12 mouse cellular contexts compared by ENCODE assay signal in the genomic region with DNA sequence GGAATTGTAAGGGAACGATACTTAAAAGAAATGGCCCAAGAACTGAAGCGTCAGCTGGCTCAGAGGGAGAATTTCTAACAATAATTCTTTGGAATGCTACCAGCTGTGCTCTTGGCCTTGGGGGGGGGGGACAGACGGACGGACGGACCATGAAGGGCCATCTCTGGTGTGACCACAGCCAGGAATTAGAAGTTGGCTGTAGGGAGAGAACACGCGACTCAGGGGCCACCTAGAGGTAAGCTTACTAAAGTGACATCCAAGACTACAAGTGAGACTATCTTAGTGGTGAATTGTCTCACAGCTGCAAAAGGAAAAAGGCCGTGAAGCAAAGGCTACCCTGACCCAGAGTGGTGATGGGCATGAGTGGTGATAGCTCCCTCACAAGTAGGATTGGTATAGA. TPM values are rescaled to one million over a fixed set of nuclear protein-coding genes. Genes with fewer than 3 reads are reported as not detected.
DNase-seq lines count a peak whose midpoint lies in the region; ATAC-seq and TF ChIP-seq lines count a peak whose summit lies in the region.
"Had no signal": no experiment of that assay in that cellular context is flagged by ENCODE, and none has a peak within 500 bp of the region (broad histone marks: within the 10 kb centered on the region; RNA-seq: fewer than 3 reads in every experiment).

No protein-coding gene starts in this region.

- H3K36me3 ChIP-seq in hindbrain, postnatal 0 days (ENCODE audit: insufficient read depth, low read length), result no peaks in the 10 kb centered on the region
- H3K36me3 ChIP-seq in hindbrain, embryonic 10.5 days, result no peaks in the 10 kb centered on the region
- no peaks in the 10 kb centered on the region for H3K36me3 ChIP-seq in liver, embryonic 14.5 days (replicated peaks; ENCODE audit: control insufficient read depth, insufficient read depth, low read depth)
- H3K36me3 ChIP-seq: lung, embryonic 15.5 days had no signal

- no peak for DNase-seq in hindbrain, postnatal 0 days (ENCODE audit: low spot score)
- no peak for DNase-seq in hindbrain, embryonic 10.5 days (ENCODE audit: low spot score)
- DNase-seq in liver, embryonic 14.5 days (ENCODE audit: low read depth in 3 of 3, low spot score in 3 of 3), result no peak
- no peak for DNase-seq in liver
- peak; percentile 23 for DNase-seq in adipocyte (ENCODE audit: low spot score)
- DNase-seq in urinary bladder, postnatal 25 days (ENCODE audit: low spot score), result no peak
- DNase-seq: cerebellum, adult 2 months; left cerebral cortex, postnatal 4 days had no signal

- H3K4me2 ChIP-seq in hindbrain, postnatal 0 days (ENCODE audit: low read depth, low read length), result no peak overlapping the region
- H3K4me2 ChIP-seq in liver, embryonic 14.5 days (ENCODE audit: low read depth), result no peak overlapping the region
- H3K4me2 ChIP-seq: lung, embryonic 15.5 days had no signal

- no peak for ATAC-seq in hindbrain, postnatal 0 days
- no peak for ATAC-seq in liver, embryonic 14.5 days (ENCODE audit: insufficient read depth)
- peak; percentile 70 for ATAC-seq in granulocyte monocyte progenitor cell, adult 5-6 weeks (replicated peaks; ENCODE audit: poor library complexity, severe bottlenecking)
- ATAC-seq: CD4-positive, CD25-positive, alpha-beta regulatory T cell, adult 4 months; midbrain, embryonic 16.5 days had no signal

- no peak overlapping the region for H3K9ac ChIP-seq in hindbrain, postnatal 0 days (replicated peaks; ENCODE audit: low read length)
- no peak overlapping the region for H3K9ac ChIP-seq in liver, embryonic 14.5 days (replicated peaks)
- H3K9ac ChIP-seq: lung, embryonic 15.5 days had no signal

- WGBS in hindbrain, postnatal 0 days, result 66% methylated on average over 8 of the region's 8 CpGs
- WGBS in hindbrain, embryonic 10.5 days, result 77% methylated on average over 8 of the region's 8 CpGs
- 50% methylated on average over 8 of the region's 8 CpGs for WGBS in liver, embryonic 14.5 days (ENCODE audit: insufficient replicate concordance)

- no peaks in the 10 kb centered on the region for H3K9me3 ChIP-seq in hindbrain, postnatal 0 days (ENCODE audit: low read length)
- H3K9me3 ChIP-seq in hindbrain, embryonic 10.5 days, result no peaks in the 10 kb centered on the region
- H3K9me3 ChIP-seq in liver, embryonic 14.5 days (ENCODE audit: control insufficient read depth, low read length), result no peaks in the 10 kb centered on the region
- H3K9me3 ChIP-seq: lung, embryonic 15.5 days had no signal

- H3K27ac ChIP-seq in hindbrain, postnatal 0 days, result no peak overlapping the region
- no peak overlapping the region for H3K27ac ChIP-seq in hindbrain, embryonic 10.5 days
- no peak overlapping the region for H3K27ac ChIP-seq in liver, embryonic 14.5 days
- H3K27ac ChIP-seq: lung, embryonic 15.5 days had no signal

- no peaks in the 10 kb centered on the region for H3K27me3 ChIP-seq in hindbrain, postnatal 0 days (ENCODE audit: insufficient read depth, low read length)
- H3K27me3 ChIP-seq in hindbrain, embryonic 10.5 days (ENCODE audit: insufficient read depth, poor library complexity, severe bottlenecking), result 0 out of 2 replicates have a peak, but pooled peaks cover 1% of the 10 kb centered on the region
- H3K27me3 ChIP-seq in liver, embryonic 14.5 days (ENCODE audit: control insufficient read depth, insufficient read depth, low read length), result no peaks in the 10 kb centered on the region
- H3K27me3 ChIP-seq: lung, embryonic 15.5 days had no signal

- peak; percentile 17; the same call in 1 of the 2 replicates for TF ChIP-seq CTCF in hindbrain, postnatal 0 days (IDR thresholded peaks at IDR 0.05; ENCODE audit: low read depth)
- TF ChIP-seq CTCF in liver, embryonic 14.5 days (IDR thresholded peaks at IDR 0.05; ENCODE audit: low read depth), result peak; percentile 22

- H3K4me1 ChIP-seq in hindbrain, postnatal 0 days (ENCODE audit: insufficient read depth, low read length), result no peaks in the 10 kb centered on the region
- no peaks in the 10 kb centered on the region for H3K4me1 ChIP-seq in hindbrain, embryonic 10.5 days (replicated peaks)
- no peaks in the 10 kb centered on the region for H3K4me1 ChIP-seq in liver, embryonic 14.5 days (replicated peaks; ENCODE audit: control insufficient read depth in 2 of 2, insufficient read depth in 2 of 2, low read length in 1 of 2)

- no peak overlapping the region for H3K4me3 ChIP-seq in hindbrain, postnatal 0 days (ENCODE audit: low read length)
- no peak overlapping the region for H3K4me3 ChIP-seq in hindbrain, embryonic 10.5 days
- H3K4me3 ChIP-seq in liver, embryonic 14.5 days (ENCODE audit: insufficient read depth in 1 of 2, low read depth in 2 of 2, low read length in 2 of 2), result no peak overlapping the region
- H3K4me3 ChIP-seq: lung, embryonic 15.5 days had no signal

- no peak for TF ChIP-seq EP300 in liver, embryonic 14.5 days (IDR thresholded peaks at IDR 0.05; ENCODE audit: low read depth)

RNA-seq across cellular contexts. Expression of a gene that starts 20.4 kb away (rescaled TPM):
- 2.8 and 3.9 TPM in 2 replicates for total RNA-seq in hindbrain, postnatal 0 days (2014; rRNA removed)
- 3.8 and 4.2 TPM in 2 replicates for polyA plus RNA-seq in hindbrain, postnatal 0 days (2015; fragmentation: Nextera tagmentation; extraction: Ambion mirVana)
- polyA plus RNA-seq in hindbrain, embryonic 10.5 days (2016; fragmentation: Nextera tagmentation; extraction: Ambion mirVana), result 0.47 and 2.7 TPM in 2 replicates
- 0.96 and 1.6 TPM in 2 replicates for polyA plus RNA-seq in liver, embryonic 14.5 days (2012; rRNA removed)
- 2.1 and 3.6 TPM in 2 replicates for polyA plus RNA-seq in liver, embryonic 14.5 days (2014; fragmentation: Nextera tagmentation; extraction: Ambion mirVana)
- total RNA-seq in granulocyte monocyte progenitor cell, adult 5-6 weeks (2014; fragmentation: Nextera tagmentation), result 35.8 and 38.3 TPM in 2 replicates
- total RNA-seq in granulocyte monocyte progenitor cell, adult 5-6 weeks (2017), result 46.4 and 53.1 TPM in 2 replicates
- polyA plus RNA-seq: CD4-positive, CD25-positive, alpha-beta regulatory T cell, adult 4 months had no signal

RNA-seq across cellular contexts. Expression of a gene that starts 53.0 kb away (rescaled TPM):
- 135 and 145 TPM in 2 replicates for total RNA-seq in hindbrain, postnatal 0 days (2014; rRNA removed)
- 117 and 119 TPM in 2 replicates for polyA plus RNA-seq in hindbrain, postnatal 0 days (2015; fragmentation: Nextera tagmentation; extraction: Ambion mirVana)
- polyA plus RNA-seq in hindbrain, embryonic 10.5 days (2016; fragmentation: Nextera tagmentation; extraction: Ambion mirVana), result 64.0 and 66.5 TPM in 2 replicates
- 5.0 and 6.5 TPM in 2 replicates for polyA plus RNA-seq in liver, embryonic 14.5 days (2012; rRNA removed)
- 8.0 and 8.2 TPM in 2 replicates for polyA plus RNA-seq in liver, embryonic 14.5 days (2014; fragmentation: Nextera tagmentation; extraction: Ambion mirVana)
- 15.4 and 19.6 TPM in 2 replicates for total RNA-seq in granulocyte monocyte progenitor cell, adult 5-6 weeks (2014; fragmentation: Nextera tagmentation)
- total RNA-seq in granulocyte monocyte progenitor cell, adult 5-6 weeks (2017), result 25.3 and 29.0 TPM in 2 replicates
